Mouse (Mus musculus) neutrophil, adult 5-6 weeks (primary cell): Measurements from ENCODE around the gene Rpap2. TPM values are rescaled to one million over a fixed set of nuclear protein-coding genes. Genes with fewer than 3 reads are reported as not detected.

Experiments
- ATAC-seq: fragments of 151-379, 151-347 bp; 2 replicates; pipeline ENCODE4 v1.8.0; 2017; ENCODE audit warnings: mild to moderate bottlenecking, moderate TSS enrichment; ENCODE audit not compliant: insufficient number of reproducible peaks, poor library complexity, low FRiP score, severe bottlenecking; ENCODE audit errors: extremely low read depth
- total RNA-seq: library from RNA; stranded (forward); fragments of 200-1000 nt; gene quantifications from 2 replicates; pipeline ENCODE4 v1.2.3, GENCODE M21; 2017

Gene Rpap2
- total RNA-seq, 1 experiment from 2014 or later = 25.1 TPM

DNA sequence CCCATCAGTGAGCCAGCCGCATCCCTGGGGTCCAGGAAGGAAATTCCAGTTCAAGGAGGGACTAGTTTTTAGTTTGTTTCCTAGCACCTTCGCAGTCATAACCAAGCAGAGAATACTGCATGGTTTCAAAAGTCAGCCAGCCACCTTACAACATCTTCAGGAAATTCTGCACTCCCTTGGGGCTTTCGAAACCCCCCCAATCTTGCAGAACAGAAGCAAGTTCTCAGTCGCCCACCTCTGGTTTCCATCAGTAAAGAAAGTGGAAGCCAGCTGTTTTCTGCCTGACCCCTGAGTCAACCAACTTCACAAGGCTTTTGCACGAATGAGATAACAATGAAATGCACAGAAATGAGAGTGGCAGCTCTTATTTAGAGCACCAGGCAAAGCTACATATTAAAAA lies 81.2 kb downstream of the Rpap2 start:
- no peak for ATAC-seq

DNA sequence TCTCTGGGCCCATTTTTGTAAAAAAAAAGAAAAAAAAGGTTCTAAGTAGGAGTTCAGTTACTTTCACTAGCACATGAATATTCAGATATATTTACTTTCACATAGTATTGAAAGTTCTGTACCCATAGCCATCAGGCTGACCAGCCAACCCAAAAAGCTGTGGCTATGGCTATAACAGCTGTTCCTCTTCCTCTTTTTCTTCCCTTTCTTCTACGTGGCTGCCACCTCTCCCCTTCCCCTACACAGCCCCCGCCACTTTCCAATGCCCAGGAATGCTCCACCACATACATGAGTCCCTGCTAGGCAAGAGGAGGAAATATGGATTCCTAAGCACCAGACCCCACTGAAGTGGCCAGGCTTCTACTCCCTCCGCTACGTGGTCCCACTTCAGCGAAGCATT lies 84.1 kb downstream of the Rpap2 start:
- no peak for ATAC-seq

DNA sequence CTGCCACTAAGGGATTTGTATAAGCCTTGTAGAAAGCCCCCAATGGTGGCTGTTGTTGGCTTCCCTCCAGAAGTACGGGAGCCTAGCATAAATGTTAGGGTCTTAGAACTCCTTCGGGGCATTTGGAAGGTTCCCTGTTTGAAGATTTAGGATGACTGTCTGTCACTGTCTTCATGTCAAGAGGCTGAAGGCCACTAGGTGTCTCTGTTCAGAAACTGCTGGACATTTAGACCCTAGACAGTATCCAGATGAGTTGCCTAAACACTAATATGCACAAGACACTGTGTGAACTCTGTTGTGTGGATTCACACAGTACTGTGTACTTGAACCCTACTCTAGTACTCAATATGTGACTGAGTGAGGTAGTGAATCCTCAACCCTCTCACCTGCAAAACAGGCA lies 87.2 kb downstream of the Rpap2 start:
- ATAC-seq = no peak

DNA sequence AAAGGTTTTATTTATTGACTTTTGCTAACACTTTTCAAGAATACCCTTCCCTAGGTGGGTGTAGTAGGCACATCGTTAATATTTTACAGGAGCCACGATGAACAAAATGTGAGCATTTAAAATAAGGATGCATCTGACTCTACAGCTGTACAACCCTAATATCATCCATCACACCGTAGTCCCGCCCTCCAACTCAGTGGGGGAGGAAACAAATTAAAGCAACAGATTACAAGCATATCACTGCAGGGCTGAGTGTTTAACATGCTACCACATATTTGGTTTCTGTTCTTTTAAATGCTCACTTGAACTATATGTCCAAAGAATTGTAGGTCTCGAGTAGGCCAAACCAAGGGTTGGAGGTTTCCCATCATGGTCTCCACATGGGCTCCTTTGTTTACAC lies 90.0 kb downstream of the Rpap2 start:
- ATAC-seq = no peak

DNA sequence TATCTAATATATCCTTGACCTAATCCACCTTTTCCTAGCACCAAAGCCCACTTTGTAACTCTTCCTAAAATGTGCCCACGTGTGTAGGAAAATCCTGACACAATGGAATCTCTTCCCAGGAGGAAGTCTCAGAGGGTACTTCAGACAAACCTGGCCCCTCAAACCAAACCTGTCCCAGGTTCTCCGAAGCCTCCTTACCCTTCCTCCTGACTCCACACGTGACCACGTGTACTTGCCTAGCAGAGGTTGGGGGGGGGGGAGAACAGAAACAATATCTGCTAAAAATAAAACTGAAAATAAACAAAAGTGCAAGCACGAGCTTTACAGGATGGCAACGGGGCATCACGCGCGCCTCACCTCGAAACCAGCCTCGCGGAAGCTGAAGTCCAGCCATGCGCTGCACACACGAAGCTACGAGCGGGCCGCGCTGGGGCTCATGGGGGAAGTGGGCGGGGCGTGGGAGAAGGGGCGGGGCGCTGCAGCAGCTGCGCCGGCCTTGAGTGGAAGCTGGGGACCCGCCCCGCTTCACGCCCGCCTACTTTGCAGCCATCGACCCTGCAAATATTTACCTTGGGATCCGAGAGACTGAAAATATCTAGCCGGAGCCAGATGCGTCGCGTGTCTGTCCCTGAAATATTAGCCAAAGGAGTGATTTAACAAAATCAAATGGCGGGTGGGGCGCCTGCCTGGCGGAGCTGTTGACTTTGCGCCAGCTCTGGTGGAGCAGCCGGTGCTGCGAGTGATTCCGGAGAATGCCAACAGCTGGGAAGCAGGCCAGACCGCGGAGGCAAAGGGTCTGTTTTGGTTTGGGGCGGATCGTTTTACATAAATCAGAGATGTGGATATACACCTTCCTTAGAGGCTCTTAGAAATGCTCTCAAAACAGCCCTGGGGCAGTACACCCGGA lies 90.7 kb downstream of the Rpap2 start:
- peak; percentile 96 for ATAC-seq

DNA sequence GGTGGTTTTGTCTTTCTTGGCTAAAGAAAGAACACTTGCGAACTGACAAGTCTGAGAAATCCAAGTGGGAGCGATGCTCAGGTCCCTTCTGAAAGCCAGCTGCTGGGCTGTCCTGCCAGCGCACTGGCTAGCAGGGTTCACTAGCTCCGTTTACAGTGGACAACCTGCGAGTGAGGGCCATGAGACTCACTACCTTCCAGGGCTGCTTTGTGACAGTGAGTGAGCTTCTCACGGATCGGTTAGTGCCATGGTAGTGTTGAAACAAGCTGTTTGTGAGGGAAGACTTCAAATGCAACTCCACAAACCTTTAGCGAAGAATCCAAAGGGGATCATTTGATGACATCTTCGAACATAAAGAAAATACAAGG lies 91.3 kb downstream of the Rpap2 start:
- ATAC-seq = no peak

DNA sequence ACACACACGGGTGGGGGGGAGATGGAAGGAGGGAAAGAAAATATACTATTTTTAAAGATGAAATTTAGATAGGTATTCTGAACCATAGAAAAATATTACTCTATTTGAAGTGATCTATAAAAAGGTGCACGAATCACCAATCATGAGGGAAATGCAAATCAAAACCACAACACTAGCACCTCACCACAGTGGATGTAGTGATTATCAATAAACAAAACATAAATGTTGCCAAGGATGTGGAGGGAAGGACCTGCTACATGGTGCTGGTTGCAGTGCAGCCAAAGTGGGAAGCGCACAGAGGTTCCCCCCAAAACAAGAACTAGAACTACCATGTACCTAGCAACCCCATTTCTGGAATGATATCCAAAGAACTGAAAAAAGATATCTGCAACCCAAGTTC lies 97.8 kb downstream of the Rpap2 start:
- ATAC-seq = no peak

DNA sequence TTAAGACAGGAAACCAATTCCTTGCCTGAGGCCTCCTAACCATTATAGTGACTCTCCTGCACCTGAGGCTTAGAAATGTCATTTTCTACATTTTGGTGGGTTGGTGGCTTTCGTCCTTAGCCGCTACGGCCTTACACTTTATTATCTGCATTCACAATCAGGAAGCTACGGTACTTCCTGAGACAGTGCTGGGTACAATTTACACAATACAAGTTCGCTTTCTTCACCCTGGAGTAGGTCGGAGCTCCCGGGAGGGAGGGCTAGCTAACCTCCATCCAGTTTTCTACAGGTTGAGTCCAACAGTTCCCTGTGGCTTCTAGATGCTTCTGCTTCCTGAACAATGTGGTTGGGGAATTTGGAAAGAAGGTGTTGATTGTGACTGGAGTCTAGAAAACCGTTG lies 101.7 kb downstream of the Rpap2 start:
- peak; percentile 59; the same call in 1 of the 2 replicates for ATAC-seq

DNA sequence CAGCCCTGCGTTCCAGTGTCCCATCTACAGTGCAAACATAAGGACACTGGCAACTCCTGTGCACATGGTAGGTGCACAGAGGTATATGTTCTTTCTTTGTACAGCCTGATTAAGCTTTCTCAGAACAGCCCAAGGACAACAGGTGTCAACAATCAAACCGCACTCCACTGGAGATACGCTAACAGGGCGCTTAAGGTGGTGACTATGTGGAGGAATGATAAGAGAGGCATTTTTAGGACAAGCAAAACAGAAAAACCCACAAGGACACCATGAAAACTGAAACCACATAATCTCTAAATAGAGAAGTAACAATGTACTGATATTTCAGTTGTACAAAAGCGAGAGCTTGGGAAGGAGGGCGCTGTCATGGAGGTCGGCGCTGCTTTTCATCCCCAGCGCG lies 103.7 kb downstream of the Rpap2 start:
- no peak for ATAC-seq

DNA sequence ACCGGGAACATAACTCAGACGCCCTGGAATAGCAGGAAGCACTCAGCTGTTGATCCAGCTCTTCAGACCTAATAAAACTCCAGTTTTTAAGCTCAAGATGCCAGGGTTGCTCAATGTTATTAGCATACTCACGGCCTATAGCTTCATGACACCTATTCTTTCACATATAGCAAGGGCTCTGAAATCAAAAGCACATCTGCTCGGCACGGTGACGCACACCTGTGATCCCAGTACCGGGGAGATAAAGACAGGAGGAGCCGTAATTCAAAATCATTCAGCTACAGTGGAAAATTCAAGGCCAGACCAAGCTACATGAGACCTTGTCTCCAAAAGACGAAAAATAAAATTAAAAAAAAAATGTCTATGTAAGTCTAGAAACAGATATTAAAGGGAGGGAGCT lies 104.5 kb downstream of the Rpap2 start:
- ATAC-seq = no peak

DNA sequence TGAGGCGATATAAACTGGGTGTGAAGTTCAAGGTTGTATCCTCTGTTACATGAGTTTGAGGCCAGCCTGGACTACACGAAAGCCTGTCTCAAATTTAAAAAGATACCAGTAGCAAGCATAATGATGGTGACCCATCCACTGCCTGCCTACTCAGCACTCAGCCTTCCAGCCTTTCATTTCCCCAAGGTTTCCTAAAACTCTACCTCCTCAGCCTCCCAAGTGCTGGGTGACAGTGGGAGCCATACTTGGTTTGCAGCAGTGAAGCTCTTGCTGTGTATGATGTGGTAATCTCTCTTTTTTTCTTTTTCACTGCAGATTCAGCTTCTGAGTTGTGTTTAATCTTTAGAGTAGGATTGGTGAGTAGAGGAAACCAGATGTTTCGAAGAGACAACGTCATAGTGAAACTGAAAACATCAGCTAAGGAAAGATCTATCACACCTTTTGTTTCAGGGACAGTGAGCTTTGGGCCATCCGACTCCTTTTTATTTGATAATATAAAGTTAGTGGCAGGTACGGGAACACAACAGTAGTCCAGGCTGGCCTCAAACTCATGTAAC lies 106.1 kb downstream of the Rpap2 start:
- ATAC-seq = peak; percentile 21; the same call in 1 of the 2 replicates

DNA sequence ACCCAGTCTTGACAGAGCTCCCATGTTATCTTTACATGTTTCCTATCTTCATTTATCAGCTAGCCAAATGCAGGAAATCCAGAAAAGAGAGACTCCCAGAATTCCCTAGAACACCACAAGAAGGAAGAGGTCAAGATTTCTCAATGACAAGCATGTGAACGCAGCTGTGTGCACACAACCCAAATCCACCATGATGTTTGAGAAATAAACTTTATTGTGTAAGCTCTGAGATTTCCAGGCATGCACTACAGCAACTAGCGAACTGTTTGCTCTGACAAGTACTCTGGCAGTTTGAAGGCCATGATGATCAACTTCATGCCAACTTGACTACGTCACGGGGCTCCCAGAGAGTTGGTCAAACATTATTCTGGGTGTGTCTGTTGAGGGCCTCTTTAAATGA lies 108.6 kb downstream of the Rpap2 start:
- no peak for ATAC-seq

DNA sequence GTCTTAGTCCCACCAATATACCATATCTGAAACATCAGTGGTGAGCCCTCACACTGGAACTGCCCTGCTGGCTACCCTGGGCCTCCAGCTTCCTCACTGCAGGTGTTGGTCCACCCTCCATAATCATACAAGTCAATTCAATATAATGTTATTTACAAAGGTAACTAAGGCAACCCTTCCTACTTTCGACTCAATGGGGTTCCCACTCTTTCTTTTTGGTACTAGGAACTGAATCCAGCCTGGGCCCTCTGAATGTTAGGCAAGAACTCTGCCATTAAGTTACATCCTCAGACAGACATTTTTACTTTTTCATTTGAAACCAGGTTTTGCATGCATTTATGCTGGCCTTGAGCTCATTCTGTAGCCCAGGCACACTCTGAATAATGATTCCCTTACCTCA lies 109.1 kb downstream of the Rpap2 start:
- no peak for ATAC-seq

DNA sequence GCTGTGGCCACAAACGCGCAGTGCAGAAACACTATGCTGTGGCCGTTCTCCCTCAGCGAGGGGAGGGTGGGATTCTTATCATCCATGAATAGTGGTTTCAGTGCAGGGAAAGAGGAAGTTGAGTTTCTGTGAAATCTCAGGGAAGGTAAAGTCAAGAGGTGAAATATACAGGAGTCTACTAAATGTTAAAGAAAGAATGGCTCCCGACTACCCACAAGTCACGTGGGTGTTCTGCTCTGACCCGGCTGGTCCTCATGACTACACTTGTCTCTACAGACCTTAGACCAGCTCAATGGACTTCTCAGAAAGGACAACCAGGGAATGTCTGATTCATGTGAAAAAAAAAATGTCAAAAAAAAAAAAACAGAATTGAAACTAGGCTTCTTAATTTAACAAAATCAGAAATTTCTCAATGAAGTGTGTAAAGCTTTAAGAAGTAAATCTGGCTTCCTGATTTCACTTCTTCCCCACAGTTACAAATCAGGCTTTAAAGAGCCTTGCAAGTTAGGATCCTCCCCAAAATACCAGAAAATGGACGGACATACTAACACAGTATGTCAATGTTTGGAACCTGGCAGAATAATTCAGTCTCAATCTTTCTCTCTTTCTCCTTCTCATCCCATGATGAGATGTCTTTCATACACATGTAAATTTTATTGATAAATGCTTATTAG lies 111.1 kb downstream of the Rpap2 start:
- ATAC-seq = 0 out of 2 replicates have a peak, but pooled peaks have one; percentile 13

Other genes with a start within 250 kb of the Rpap2 start
- gene Ephx4, start 194.6 kb upstream of the Rpap2 start, total RNA-seq = not detected in 2 replicates
- 0.12 TPM in 1 of 2 replicates, not detected in the other for gene Lpcat2b, start 165.8 kb upstream of the Rpap2 start, total RNA-seq
- gene Btbd8, start 159.4 kb upstream of the Rpap2 start, total RNA-seq = 9.7 and 9.9 TPM in 2 replicates
- gene Gm42669, start 89.8 kb upstream of the Rpap2 start, total RNA-seq = 1.2 and 1.4 TPM in 2 replicates
- gene 1700028K03Rik, start 62.7 kb upstream of the Rpap2 start, total RNA-seq = 0.12 TPM in 1 of 2 replicates, not detected in the other
- 14.3 and 17.4 TPM in 2 replicates for gene Glmn, start 515 bp downstream of the Rpap2 start, total RNA-seq
- 0.98 and 1.9 TPM in 2 replicates for gene Gfi1, start 128.7 kb downstream of the Rpap2 start, total RNA-seq
- gene Ube2d2b, start 232.7 kb downstream of the Rpap2 start, total RNA-seq = not detected in 2 replicates